Mouse (Mus musculus): Measurements from ENCODE around the gene Adprhl1.

Adprhl1 gene

GRCm38 (mm10) chr8:13229802-13230201 is 24.2 kb downstream of the Adprhl1 start:
- no peak for DNase-seq (ENCODE audit: low spot score in 2 of 2)

GRCm38 (mm10) chr8:13228923-13229610 is 24.9 kb downstream of the Adprhl1 start:
- DNase-seq (ENCODE audit: low spot score in 2 of 2), result no peak

- no peak for DNase-seq (ENCODE audit: low spot score in 2 of 2)
These were observed 26.8 kb downstream of the Adprhl1 start for GRCm38 (mm10) chr8:13227184-13227583.

- no peak for DNase-seq (ENCODE audit: low spot score in 2 of 2)
These were observed 27.7 kb downstream of the Adprhl1 start for GRCm38 (mm10) chr8:13226288-13226687.

- DNase-seq (ENCODE audit: low spot score in 2 of 2), result no peak
These were observed 29.5 kb downstream of the Adprhl1 start for GRCm38 (mm10) chr8:13224426-13224825.

- DNase-seq (ENCODE audit: low spot score in 2 of 2), result no peak
These were observed 35.5 kb downstream of the Adprhl1 start for GRCm38 (mm10) chr8:13218441-13218840.

- DNase-seq (ENCODE audit: low spot score in 2 of 2), result no peak
These were observed 36.0 kb downstream of the Adprhl1 start for GRCm38 (mm10) chr8:13217986-13218385.

DNA sequence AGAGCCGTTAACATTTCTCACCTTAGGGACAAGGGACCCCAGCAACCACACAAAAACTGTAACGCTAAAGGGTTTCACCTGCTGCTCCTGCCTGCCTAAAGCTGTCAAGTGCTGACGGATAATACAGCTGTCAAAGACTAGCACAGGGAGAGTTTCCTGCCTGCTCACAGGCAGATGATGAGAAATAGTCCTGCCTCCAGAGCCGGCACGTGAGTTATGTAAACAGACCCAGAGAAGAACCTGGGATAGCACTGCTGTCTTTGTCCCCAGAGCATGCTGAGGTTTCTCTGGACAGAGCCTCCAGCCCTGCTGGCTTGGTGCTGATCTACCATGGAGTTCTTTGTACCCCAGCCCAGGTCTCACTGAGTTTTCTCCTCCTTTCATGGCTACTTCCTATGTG is 36.9 kb downstream of the Adprhl1 start:
- no peak for DNase-seq (ENCODE audit: low spot score in 2 of 2)

GRCm38 (mm10) chr8:13216386-13216785 is 37.6 kb downstream of the Adprhl1 start:
- DNase-seq (ENCODE audit: low spot score in 2 of 2), result no peak

- peak; percentile 81 to 89 for DNase-seq (ENCODE audit: low spot score in 2 of 2)
These were observed 40.3 kb downstream of the Adprhl1 start for GRCm38 (mm10) chr8:13213479-13214268.

- no peak for DNase-seq (ENCODE audit: low spot score in 2 of 2)
These were observed 44.2 kb downstream of the Adprhl1 start for GRCm38 (mm10) chr8:13209770-13210169.

- no peak for DNase-seq (ENCODE audit: low spot score in 2 of 2)
These were observed 45.2 kb downstream of the Adprhl1 start for GRCm38 (mm10) chr8:13208627-13209355.

GRCm38 (mm10) chr8:13206290-13206689 is 47.7 kb downstream of the Adprhl1 start:
- DNase-seq (ENCODE audit: low spot score in 2 of 2), result peak; percentile 16 to 36

DNA sequence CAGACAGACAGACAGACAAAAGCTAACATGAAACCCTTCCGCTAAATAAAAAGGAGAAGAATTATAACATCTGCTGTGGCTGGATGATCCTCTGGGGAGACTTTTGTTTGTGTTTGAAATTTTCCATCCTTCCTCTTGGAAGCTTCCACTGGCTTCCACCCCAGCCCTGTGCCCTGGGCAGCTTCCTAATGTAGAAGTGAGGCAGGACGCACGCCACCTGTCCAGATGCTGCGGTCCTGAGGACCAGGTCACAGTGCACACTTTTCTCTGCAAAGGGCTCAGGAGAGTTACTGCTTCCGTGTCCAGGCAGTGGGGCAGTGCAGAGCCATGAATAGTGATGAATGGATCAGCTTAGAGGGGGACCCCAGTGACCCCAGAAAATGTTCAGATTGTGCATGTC is 48.7 kb downstream of the Adprhl1 start:
- no peak for DNase-seq (ENCODE audit: low spot score in 2 of 2)

DNA sequence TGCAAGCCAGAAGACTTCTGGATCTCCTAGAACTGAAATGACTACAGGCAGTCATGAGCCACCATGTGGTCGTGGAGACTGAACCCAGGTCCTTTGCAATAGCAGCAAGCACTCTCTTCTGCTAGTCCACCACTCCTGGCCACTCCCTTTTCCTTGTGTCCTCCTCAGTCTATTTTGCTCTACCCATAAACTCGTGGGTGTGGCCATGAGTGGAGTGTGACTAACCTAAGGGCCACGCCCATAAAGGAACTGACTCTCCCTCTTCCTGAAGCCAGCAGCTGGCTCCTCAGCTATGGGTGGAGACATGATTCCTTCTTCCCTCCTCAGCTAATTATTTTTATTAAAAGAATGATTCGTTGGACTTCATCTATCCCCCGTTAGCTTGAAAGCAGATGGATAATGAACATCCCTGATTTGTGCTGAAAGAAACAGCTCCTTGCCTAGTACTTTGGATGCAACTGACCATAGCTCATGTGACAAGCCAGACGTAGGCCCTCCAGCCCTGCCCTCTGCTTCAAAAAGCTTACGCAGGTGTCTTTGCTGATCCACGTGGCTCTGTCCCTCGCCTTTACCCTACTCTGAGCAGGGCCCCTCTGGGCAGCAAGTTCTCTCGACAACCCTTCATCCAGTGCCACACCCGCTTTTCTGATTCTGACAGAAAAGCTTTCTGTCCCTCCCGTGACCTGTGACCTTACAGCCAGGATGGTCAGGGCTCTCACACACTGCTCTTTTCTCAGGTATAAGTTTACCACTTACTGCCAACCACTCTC is 49.4 kb downstream of the Adprhl1 start:
- peak; percentile 32 to 58 for DNase-seq (ENCODE audit: low spot score in 2 of 2)

- DNase-seq (ENCODE audit: low spot score in 2 of 2), result no peak
These were observed 50.5 kb downstream of the Adprhl1 start for GRCm38 (mm10) chr8:13203472-13203871.

DNA sequence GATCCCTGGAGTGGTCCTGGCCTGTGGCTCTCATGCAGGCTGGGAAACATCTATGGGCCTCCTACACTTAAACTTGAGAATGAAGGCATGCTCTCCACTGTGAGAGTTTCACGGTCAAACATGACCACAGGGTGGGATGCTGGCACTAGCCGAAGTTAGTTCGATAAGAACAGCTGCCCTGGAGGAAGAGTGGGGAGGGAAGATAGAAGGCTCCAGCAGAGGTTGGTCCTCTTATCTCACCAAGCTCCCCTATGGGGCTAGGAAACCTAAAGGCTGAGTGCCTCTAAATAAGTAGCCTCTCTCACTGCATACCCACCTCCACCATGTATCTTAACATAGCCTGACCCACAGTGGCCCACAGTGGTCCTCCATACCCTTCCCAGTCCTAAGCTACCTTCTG is 51.2 kb downstream of the Adprhl1 start:
- DNase-seq (ENCODE audit: low spot score in 2 of 2), result no peak

DNA sequence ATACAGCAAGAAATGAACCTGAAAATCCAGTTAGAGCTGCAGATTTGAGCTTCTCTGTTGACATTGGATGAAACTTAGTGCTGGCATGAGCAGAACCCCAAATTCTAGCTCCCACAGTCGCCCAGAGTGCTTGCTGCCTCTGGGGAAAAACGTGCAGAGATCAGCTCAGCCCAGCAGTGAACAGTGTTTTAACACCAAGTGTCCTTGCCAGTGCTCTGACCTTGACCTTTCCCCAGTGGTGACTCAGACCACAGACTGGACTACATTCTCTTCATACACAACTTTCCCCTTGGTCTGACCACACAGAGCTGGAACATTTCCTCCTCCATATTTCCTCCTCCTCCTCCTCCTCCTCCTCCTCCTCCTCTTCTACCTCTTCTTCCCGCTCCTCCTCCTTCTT is 51.9 kb downstream of the Adprhl1 start:
- DNase-seq (ENCODE audit: low spot score in 2 of 2), result no peak

GRCm38 (mm10) chr8:13201013-13201334 is 53.0 kb downstream of the Adprhl1 start:
- DNase-seq (ENCODE audit: low spot score in 2 of 2), result peak in 1 of 2 experiments; percentile 27

GRCm38 (mm10) chr8:13200301-13201012 is 53.5 kb downstream of the Adprhl1 start, which contains the start of gene Grtp1:
TSS of gene Grtp1 (minus strand) at chr8:13200620.
- peak; percentile 42 to 58 for DNase-seq (ENCODE audit: low spot score in 2 of 2)

Measured in urinary bladder, adult 18-20 months (tissue).